Mouse (Mus musculus) kidney, postnatal 0 days (tissue): Measurements from ENCODE around the gene Yae1d1. TPM values are rescaled to one million over a fixed set of nuclear protein-coding genes. Genes with fewer than 3 reads are reported as not detected.

Experiments used
- ATAC-seq: fragments of 200-750 bp; cut with Nextera tagmentation; replicated peaks from 2 replicates; pipeline ENCODE4 v1.8.0; 2017; ENCODE audit warnings: low read depth, moderate number of reproducible peaks, moderate TSS enrichment, moderate library complexity; ENCODE audit not compliant: low FRiP score
- DNase-seq: peaks from one replicate; pipeline ENCODE4 v3.0.0-alpha.2; 2016; ENCODE audit warnings: low spot score
- H3K27ac ChIP-seq: fragments of 300-500 bp; sonication (generic); 2 replicates; pipeline ENCODE4 v1.5.1; 2014; ENCODE audit warnings: mild to moderate bottlenecking
- H3K27me3 ChIP-seq: fragments of 300-500 bp; sonication (generic); 2 replicates; pipeline ENCODE4 v1.6.1; 2014; ENCODE audit warnings: low read length, mixed read lengths; ENCODE audit not compliant: insufficient read depth
- H3K36me3 ChIP-seq: fragments of 300-500 bp; sonication (generic); 2 replicates; pipeline ENCODE4 v1.6.1; 2014; ENCODE audit warnings: low read length, mixed read lengths; ENCODE audit not compliant: insufficient read depth
- H3K4me1 ChIP-seq: fragments of 300-500 bp; sonication (generic); replicated peaks from 2 replicates; pipeline ENCODE4 v1.6.1; 2014; ENCODE audit warnings: antibody characterized with exemption, low read length, mixed read lengths; ENCODE audit not compliant: insufficient read depth
- H3K4me2 ChIP-seq: fragments of 300-500 bp; sonication (generic); 2 replicates; pipeline ENCODE4 v1.6.1; 2014; ENCODE audit warnings: mild to moderate bottlenecking, low read length, moderate library complexity, mixed read lengths
- H3K4me3 ChIP-seq: fragments of 300-500 bp; sonication (generic); replicated peaks from 2 replicates; pipeline ENCODE4 v1.5.1; 2014; ENCODE audit warnings: low read depth, low read length
- H3K9ac ChIP-seq: fragments of 300-500 bp; sonication (generic); 2 replicates; pipeline ENCODE4 v1.6.1; 2014; ENCODE audit warnings: low read depth, low read length
- H3K9me3 ChIP-seq: fragments of 300-500 bp; sonication (generic); replicated peaks from 2 replicates; pipeline ENCODE4 v1.6.1; 2016; ENCODE audit warnings: low read length, inconsistent platforms, mixed read lengths
- CTCF ChIP-seq: IDR thresholded peaks from 2 replicates; pipeline ENCODE4 v1.5.1; 2016; ENCODE audit warnings: antibody characterized with exemption, low read depth, mild to moderate bottlenecking, moderate library complexity
- WGBS: fragments of 180-500 bp; shearing (Covaris S2); extraction: QIAGEN DNeasy Blood & Tissue Kit; methylation state at CpG from one replicate; pipeline ENCODE4 v1.1.7; 2014; 5-methylcytosine and 5-hydroxymethylcytosine counted together
- polyA plus RNA-seq: library from polyadenylated mRNA; unstranded; fragments of >200 nt; fragmentation: Nextera tagmentation; extraction: Ambion mirVana; gene quantifications from 2 replicates; pipeline ENCODE4 v1.2.1, GENCODE M21; 2015

Yae1d1 gene
- polyA plus RNA-seq, 1 experiment from 2014 or later, result 71.4 TPM

GRCm38 (mm10) chr13:17992009-17992408 lies 1.1 kb downstream of the Yae1d1 start:
- Histone ChIP-seq H3K27ac (no peak overlapping the region), H3K36me3 (peaks cover 3% of the 10 kb centered on the region; the same call in 1 of the 2 replicates), H3K9ac (no peak overlapping the region; the same call in 1 of the 2 replicates), H3K4me2 (peak overlapping the region; percentile 68), H3K4me3 (peak overlapping the region; percentile 74), H3K9me3 (no peaks in the 10 kb centered on the region), H3K4me1 (0 out of 2 replicates have a peak, but pooled peaks cover 2% of the 10 kb centered on the region), H3K27me3 (no peaks in the 10 kb centered on the region)
- TF ChIP-seq CTCF, result no peak
- DNase-seq (no peak), ATAC-seq (no peak)
- 69% methylated on average over 4 of the region's 4 CpGs for WGBS

- no peak overlapping the region for H3K4me3 ChIP-seq
- ATAC-seq (0 out of 2 replicates have a peak, but pooled peaks have one; percentile 43), DNase-seq (peak; percentile 73)
- peaks cover 26% of the 10 kb centered on the region for H3K36me3 ChIP-seq
- TF ChIP-seq CTCF, result peak; percentile 73
- H3K27ac ChIP-seq, result no peak overlapping the region
- no peak overlapping the region for H3K4me2 ChIP-seq
- H3K27me3 ChIP-seq, result no peaks in the 10 kb centered on the region
- H3K9me3 ChIP-seq, result no peaks in the 10 kb centered on the region
- WGBS, result 66% methylated on average over 4 of the region's 4 CpGs
- H3K4me1 ChIP-seq, result no peaks in the 10 kb centered on the region
- no peak overlapping the region for H3K9ac ChIP-seq
These were observed 10.0 kb downstream of the Yae1d1 start for GRCm38 (mm10) chr13:17983194-17983593.

DNA sequence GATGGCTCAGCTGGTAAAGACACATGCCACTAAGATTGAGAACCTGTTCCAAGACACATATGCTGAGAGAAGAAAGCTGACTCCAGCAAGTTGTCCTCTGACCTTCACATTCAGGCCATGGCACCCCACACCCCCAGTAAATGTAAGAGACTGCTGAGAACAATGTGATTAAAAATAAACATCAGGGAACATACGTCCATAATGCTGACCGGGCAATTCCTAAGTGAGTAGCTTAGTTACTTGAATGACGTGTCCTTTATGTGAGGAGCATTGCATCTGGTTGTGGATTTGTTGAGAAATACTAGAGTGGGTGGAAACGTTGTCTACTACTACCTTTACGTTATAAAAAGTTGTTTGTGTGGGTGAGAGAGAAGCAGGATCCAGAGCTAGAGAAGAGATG lies 10.5 kb downstream of the Yae1d1 start:
- H3K4me1 ChIP-seq, result no peaks in the 10 kb centered on the region
- H3K36me3 ChIP-seq, result peaks cover 26% of the 10 kb centered on the region
- TF ChIP-seq CTCF, result no peak
- WGBS, result 81% methylated on average over 5 of the region's 5 CpGs
- no peak overlapping the region for H3K4me2 ChIP-seq
- DNase-seq (no peak), ATAC-seq (no peak)
- no peaks in the 10 kb centered on the region for H3K9me3 ChIP-seq
- no peak overlapping the region for H3K27ac ChIP-seq
- H3K27me3 ChIP-seq, result no peaks in the 10 kb centered on the region
- H3K4me3 ChIP-seq, result no peak overlapping the region
- no peak overlapping the region for H3K9ac ChIP-seq

- DNase-seq (no peak), ATAC-seq (no peak)
- no peak for TF ChIP-seq CTCF
- Histone ChIP-seq H3K4me3 (no peak overlapping the region), H3K9ac (no peak overlapping the region), H3K27me3 (no peaks in the 10 kb centered on the region), H3K9me3 (no peaks in the 10 kb centered on the region), H3K36me3 (0 out of 2 replicates have a peak, but pooled peaks cover 2% of the 10 kb centered on the region), H3K4me2 (no peak overlapping the region), H3K4me1 (no peaks in the 10 kb centered on the region), H3K27ac (no peak overlapping the region)
- WGBS, result 68% methylated on average over 8 of the region's 8 CpGs
These were observed 16.1 kb downstream of the Yae1d1 start for GRCm38 (mm10) chr13:17976854-17977739.

GRCm38 (mm10) chr13:17975891-17976290 lies 17.3 kb downstream of the Yae1d1 start:
- no peak overlapping the region for H3K27ac ChIP-seq
- H3K4me3 ChIP-seq, result no peak overlapping the region
- no peak overlapping the region for H3K9ac ChIP-seq
- no peaks in the 10 kb centered on the region for H3K27me3 ChIP-seq
- no peak for TF ChIP-seq CTCF
- WGBS, result 17% methylated on average over 2 of the region's 2 CpGs
- H3K36me3 ChIP-seq, result no peaks in the 10 kb centered on the region
- no peak; the same call in 1 of the 2 replicates for ATAC-seq
- H3K4me1 ChIP-seq, result no peaks in the 10 kb centered on the region
- no peaks in the 10 kb centered on the region for H3K9me3 ChIP-seq
- peak; percentile 27 for DNase-seq
- no peak overlapping the region for H3K4me2 ChIP-seq

DNA sequence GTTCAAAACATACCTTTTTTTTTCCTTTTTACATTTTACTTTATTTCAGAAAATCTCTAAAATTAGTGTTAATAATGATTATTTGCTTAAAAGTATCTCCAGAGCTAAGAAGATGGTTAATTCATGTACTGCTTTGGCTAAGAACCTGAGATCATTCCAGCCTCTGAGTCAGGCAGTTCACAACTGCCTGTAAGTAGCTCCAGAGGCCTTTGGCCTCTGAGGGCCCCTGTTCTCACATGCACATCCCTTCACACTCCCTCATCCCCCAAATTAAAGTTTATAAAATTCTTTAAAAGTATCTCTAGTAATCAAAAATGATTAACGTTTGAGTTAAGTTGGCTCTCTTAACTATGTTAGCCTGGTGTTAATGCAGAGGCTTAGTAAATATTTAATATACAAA lies 17.7 kb downstream of the Yae1d1 start:
- 78% methylated on average over 1 of the region's 1 CpGs for WGBS
- Histone ChIP-seq H3K9me3 (no peaks in the 10 kb centered on the region), H3K4me3 (no peak overlapping the region), H3K27ac (no peak overlapping the region), H3K27me3 (no peaks in the 10 kb centered on the region), H3K4me2 (no peak overlapping the region), H3K9ac (no peak overlapping the region), H3K36me3 (no peaks in the 10 kb centered on the region), H3K4me1 (no peaks in the 10 kb centered on the region)
- ATAC-seq (no peak), DNase-seq (no peak)
- TF ChIP-seq CTCF, result no peak
